Mouse (Mus musculus) small intestine, adult 2 months (tissue): ENCODE data around the gene Sufu.

Experiments
- CTCF ChIP-seq: fragments of 200-500 bp; IDR thresholded peaks from 2 replicates; pipeline ENCODE4 v1.5.1; 2012; ENCODE audit warnings: low read depth, mild to moderate bottlenecking, control low read depth, inconsistent platforms, low read length, moderate library complexity, mixed read lengths; ENCODE audit not compliant: insufficient replicate concordance, insufficient read length; ENCODE audit errors: extremely low read depth
- POLR2A ChIP-seq: fragments of 200-500 bp; IDR thresholded peaks from 2 replicates; pipeline ENCODE4 v1.6.1; 2012; ENCODE audit warnings: low read depth, mild to moderate bottlenecking, control low read depth, inconsistent platforms, low read length, moderate library complexity

- no peak for TF ChIP-seq CTCF
- no peak for TF ChIP-seq POLR2A
Observed at GRCm38 (mm10) chr19:46398401-46398800, 1.7 kb downstream of the Sufu start.
